Mouse (Mus musculus): ENCODE measurements around the gene Napsa.
A peak's percentile ranks its signal among the peaks of the same experiment; 100 is the strongest.

Gene Napsa

DNA sequence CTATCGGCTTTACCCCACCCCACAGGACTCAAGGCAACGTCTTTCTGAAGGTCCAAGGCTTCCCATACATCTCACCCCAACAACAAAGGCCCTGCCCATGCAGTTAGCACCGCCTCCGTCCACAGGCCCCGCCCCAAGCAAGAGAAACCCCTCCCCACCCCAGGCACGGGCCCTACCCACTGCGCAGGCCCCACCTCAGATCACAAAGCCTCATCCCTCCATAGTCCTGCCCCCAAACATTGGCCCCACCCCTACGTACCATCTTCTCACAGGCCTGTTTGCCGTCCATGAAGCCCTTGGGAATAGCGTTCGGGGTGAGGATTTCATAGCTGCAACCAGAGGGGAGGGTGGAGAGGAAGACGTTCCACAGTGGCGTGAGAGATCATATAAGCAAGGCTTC is 60.5 kb downstream of the Napsa start:
- DNase-seq = no peak

GRCm38 (mm10) chr7:44633407-44633806 is 61.2 kb downstream of the Napsa start:
- DNase-seq = peak; percentile 58
